Mouse (Mus musculus): ENCODE measurements around the gene Rab8b. TPM values are rescaled to one million over a fixed set of nuclear protein-coding genes. Genes with fewer than 3 reads are reported as not detected.
"Not testable (repeated sequence)": the region's sequence is repeated elsewhere in the genome, so short reads cannot be mapped to it uniquely, and the experiment has no call there.

Rab8b gene
- polyA plus RNA-seq, 1 experiment from 2014 or later, result 26.7 TPM

- no peaks in the 10 kb centered on the region for H3K9me3 ChIP-seq (replicated peaks)
- no peak for DNase-seq (ENCODE audit: low spot score)
- peaks cover 25% of the 10 kb centered on the region for H3K36me3 ChIP-seq
- H3K27me3 ChIP-seq (ENCODE audit: low read depth, poor library complexity, severe bottlenecking), result no peaks in the 10 kb centered on the region
- H3K27ac ChIP-seq (replicated peaks), result no peak overlapping the region
- H3K4me1 ChIP-seq, result 0 out of 2 replicates have a peak, but pooled peaks cover 3% of the 10 kb centered on the region
- WGBS, result 47% methylated on average over 6 of the region's 6 CpGs
- no peak overlapping the region for H3K4me3 ChIP-seq
Measured at GRCm38 (mm10) chr9:66852592-66852991, 66.9 kb downstream of the Rab8b start.

GRCm38 (mm10) chr9:66850966-66851365 is 68.5 kb downstream of the Rab8b start:
- Histone ChIP-seq H3K27me3 (ENCODE audit: low read depth, poor library complexity, severe bottlenecking) (no peaks in the 10 kb centered on the region), H3K27ac (replicated peaks) (no peak overlapping the region), H3K36me3 (peaks cover 40% of the 10 kb centered on the region), H3K9me3 (replicated peaks) (no peaks in the 10 kb centered on the region), H3K4me3 (no peak overlapping the region), H3K4me1 (0 out of 2 replicates have a peak, but pooled peaks cover 3% of the 10 kb centered on the region)
- DNase-seq (ENCODE audit: low spot score), result no peak
- WGBS, result 88% methylated on average over 5 of the region's 5 CpGs

- peaks cover 24% of the 10 kb centered on the region for H3K36me3 ChIP-seq
- no peaks in the 10 kb centered on the region for H3K9me3 ChIP-seq (replicated peaks)
- H3K27me3 ChIP-seq (ENCODE audit: low read depth, poor library complexity, severe bottlenecking), result no peaks in the 10 kb centered on the region
- H3K27ac ChIP-seq (replicated peaks), result no peak overlapping the region
- 93% methylated on average over 5 of the region's 5 CpGs for WGBS
- no peak overlapping the region for H3K4me3 ChIP-seq
- H3K4me1 ChIP-seq, result no peaks in the 10 kb centered on the region
- DNase-seq (ENCODE audit: low spot score), result no peak
Measured at GRCm38 (mm10) chr9:66846822-66847221, 72.7 kb downstream of the Rab8b start.

- peak overlapping the region; percentile 72 for H3K27ac ChIP-seq (replicated peaks)
Measured at GRCm38 (mm10) chr9:66835097-66835480, 84.4 kb downstream of the Rab8b start.

GRCm38 (mm10) chr9:66834318-66835096 is 85.0 kb downstream of the Rab8b start, which contains the start of gene Aph1c:
Gene Aph1c (minus strand): TSS chr9:66834726.
- DNase-seq (ENCODE audit: low spot score), result peak; percentile 98
- H3K4me1 ChIP-seq, result peaks cover 17% of the 10 kb centered on the region
- H3K36me3 ChIP-seq, result no peaks in the 10 kb centered on the region
- WGBS, result under 1% methylated on average over 58 of the region's 58 CpGs
- H3K9me3 ChIP-seq (replicated peaks), result no peaks in the 10 kb centered on the region
- peak within 1 kb of the TSS; percentile 70 for H3K4me3 ChIP-seq
- H3K27ac ChIP-seq (replicated peaks), result peak within 1 kb of the TSS; percentile 72
- peaks cover 48% of the 10 kb centered on the region for H3K27me3 ChIP-seq (ENCODE audit: low read depth, poor library complexity, severe bottlenecking)

More at GRCm38 (mm10) chr9:66835097-66835480, 84.4 kb downstream of the Rab8b start:
- H3K9me3 ChIP-seq (replicated peaks), result no peaks in the 10 kb centered on the region
- peaks cover 48% of the 10 kb centered on the region for H3K27me3 ChIP-seq (ENCODE audit: low read depth, poor library complexity, severe bottlenecking)
- H3K36me3 ChIP-seq, result no peaks in the 10 kb centered on the region
- H3K4me3 ChIP-seq, result peak overlapping the region; percentile 70
- under 1% methylated on average over 24 of the region's 24 CpGs for WGBS
- DNase-seq (ENCODE audit: low spot score), result no peak
- peaks cover 17% of the 10 kb centered on the region for H3K4me1 ChIP-seq

- H3K9me3 ChIP-seq (replicated peaks), result no peaks in the 10 kb centered on the region
- DNase-seq (ENCODE audit: low spot score), result no peak
- no peaks in the 10 kb centered on the region for H3K36me3 ChIP-seq
- H3K27me3 ChIP-seq (ENCODE audit: low read depth, poor library complexity, severe bottlenecking), result peaks cover 48% of the 10 kb centered on the region
- peak overlapping the region; percentile 70 for H3K4me3 ChIP-seq
- WGBS, result 18% methylated on average over 7 of the region's 7 CpGs
- H3K4me1 ChIP-seq, result peaks cover 17% of the 10 kb centered on the region
- H3K27ac ChIP-seq (replicated peaks), result no peak overlapping the region
Measured at GRCm38 (mm10) chr9:66833851-66834250, 85.6 kb downstream of the Rab8b start.

GRCm38 (mm10) chr9:66832366-66832908 is 87.0 kb downstream of the Rab8b start:
- 70% methylated on average over 4 of the region's 4 CpGs for WGBS
- Histone ChIP-seq H3K36me3 (no peaks in the 10 kb centered on the region), H3K4me1 (peaks cover 17% of the 10 kb centered on the region), H3K4me3 (no peak overlapping the region), H3K9me3 (replicated peaks) (no peaks in the 10 kb centered on the region), H3K27me3 (ENCODE audit: low read depth, poor library complexity, severe bottlenecking) (peaks cover 53% of the 10 kb centered on the region), H3K27ac (replicated peaks) (no peak overlapping the region)
- DNase-seq (ENCODE audit: low spot score), result no peak

GRCm38 (mm10) chr9:66825990-66826389 is 93.5 kb downstream of the Rab8b start:
- H3K4me3 ChIP-seq, result no peak overlapping the region
- H3K36me3 ChIP-seq, result no peaks in the 10 kb centered on the region
- no peaks in the 10 kb centered on the region for H3K4me1 ChIP-seq
- H3K9me3 ChIP-seq (replicated peaks), result no peaks in the 10 kb centered on the region
- peaks cover 6% of the 10 kb centered on the region; the same call in 1 of the 2 replicates for H3K27me3 ChIP-seq (ENCODE audit: low read depth, poor library complexity, severe bottlenecking)
- no peak overlapping the region for H3K27ac ChIP-seq (replicated peaks)
- no peak for DNase-seq (ENCODE audit: low spot score)
- 56% methylated on average over 1 of the region's 1 CpGs for WGBS

GRCm38 (mm10) chr9:66822255-66822654 is 97.2 kb downstream of the Rab8b start:
- H3K4me3 ChIP-seq; H3K9me3 ChIP-seq (replicated peaks); H3K27me3 ChIP-seq (ENCODE audit: low read depth, poor library complexity, severe bottlenecking); H3K4me1 ChIP-seq; H3K27ac ChIP-seq (replicated peaks); DNase-seq (ENCODE audit: low spot score); H3K36me3 ChIP-seq: not testable (repeated sequence)
- WGBS, result 76% methylated on average over 2 of the region's 5 CpGs

GRCm38 (mm10) chr9:66820996-66821395 is 98.5 kb downstream of the Rab8b start:
- Histone ChIP-seq H3K4me3 (no peak overlapping the region), H3K27me3 (ENCODE audit: low read depth, poor library complexity, severe bottlenecking) (no peaks in the 10 kb centered on the region), H3K27ac (replicated peaks) (no peak overlapping the region), H3K9me3 (replicated peaks) (no peaks in the 10 kb centered on the region), H3K4me1 (no peaks in the 10 kb centered on the region), H3K36me3 (no peaks in the 10 kb centered on the region)
- WGBS, result 85% methylated on average over 5 of the region's 5 CpGs
- DNase-seq (ENCODE audit: low spot score), result no peak

GRCm38 (mm10) chr9:66813392-66813791 is 106.1 kb downstream of the Rab8b start:
- WGBS, result 8% methylated on average over 2 of the region's 2 CpGs
- H3K4me3 ChIP-seq, result no peak overlapping the region
- H3K27me3 ChIP-seq (ENCODE audit: low read depth, poor library complexity, severe bottlenecking), result no peaks in the 10 kb centered on the region
- no peak for DNase-seq (ENCODE audit: low spot score)
- no peak overlapping the region for H3K27ac ChIP-seq (replicated peaks)
- no peaks in the 10 kb centered on the region for H3K36me3 ChIP-seq
- peaks cover 8% of the 10 kb centered on the region for H3K4me1 ChIP-seq
- no peaks in the 10 kb centered on the region for H3K9me3 ChIP-seq (replicated peaks)

GRCm38 (mm10) chr9:66805951-66806350 is 113.5 kb downstream of the Rab8b start:
- under 1% methylated on average over 31 of the region's 37 CpGs for WGBS
- H3K27ac ChIP-seq (replicated peaks), result peak overlapping the region; percentile 65; the same call in 1 of the 2 replicates
- peak; percentile 55 for DNase-seq (ENCODE audit: low spot score)
- H3K4me3 ChIP-seq, result peak overlapping the region; percentile 47
- not testable (repeated sequence) for H3K4me1 ChIP-seq; H3K9me3 ChIP-seq (replicated peaks); H3K36me3 ChIP-seq
- H3K27me3 ChIP-seq (ENCODE audit: low read depth, poor library complexity, severe bottlenecking), result peaks cover 59% of the 10 kb centered on the region

- WGBS, result 51% methylated on average over 12 of the region's 12 CpGs
- H3K27ac ChIP-seq (replicated peaks), result no peak overlapping the region
- H3K27me3 ChIP-seq (ENCODE audit: low read depth, poor library complexity, severe bottlenecking), result peaks cover 48% of the 10 kb centered on the region
- H3K4me3 ChIP-seq, result no peak overlapping the region
- H3K36me3 ChIP-seq, result no peaks in the 10 kb centered on the region
- no peak for DNase-seq (ENCODE audit: low spot score)
- peaks cover 10% of the 10 kb centered on the region; the same call in 1 of the 2 replicates for H3K4me1 ChIP-seq
- H3K9me3 ChIP-seq (replicated peaks), result no peaks in the 10 kb centered on the region
Measured at GRCm38 (mm10) chr9:66801947-66802346, 117.5 kb downstream of the Rab8b start.

Measured in midbrain, embryonic 10.5 days (tissue).